Mouse (Mus musculus) brain, embryonic 14.5 days (tissue): ENCODE data around the gene Dclk1. TPM values are rescaled to one million over a fixed set of nuclear protein-coding genes. Genes with fewer than 3 reads are reported as not detected.

Experiments used
- DNase-seq: peaks from one replicate; pipeline ENCODE4 v3.0.0-alpha.2; 2011; ENCODE audit warnings: low read depth
- CTCF ChIP-seq: fragments of 200-500 bp; IDR thresholded peaks from 2 replicates; pipeline ENCODE4 v1.5.1; 2012; ENCODE audit warnings: inconsistent platforms, mild to moderate bottlenecking, moderate library complexity, borderline replicate concordance; ENCODE audit not compliant: insufficient read depth, insufficient read length; ENCODE audit errors: extremely low read depth
- POLR2A ChIP-seq: fragments of 200-500 bp; IDR thresholded peaks from 2 replicates; pipeline ENCODE4 v1.6.1; 2012; ENCODE audit warnings: mild to moderate bottlenecking, inconsistent platforms, borderline replicate concordance; ENCODE audit not compliant: poor library complexity, insufficient read depth, insufficient read length, severe bottlenecking; ENCODE audit errors: extremely low read depth
- polyA plus RNA-seq: library from polyadenylated mRNA; depleted of rRNA; stranded (reverse); fragments of >200 nt; gene quantifications from 2 replicates; pipeline ENCODE4 v1.2.3, GENCODE M21; 2012

Dclk1 gene
- polyA plus RNA-seq, 1 experiment, result 175 TPM

- peak; percentile 97 for DNase-seq
- TF ChIP-seq POLR2A, result no peak
- TF ChIP-seq CTCF, result no peak
These were observed 109.3 kb downstream of the Dclk1 start for GRCm38 (mm10) chr3:55351281-55352052.

- TF ChIP-seq CTCF (no peak), POLR2A (no peak)
- DNase-seq, result no peak
These were observed 110.4 kb downstream of the Dclk1 start for GRCm38 (mm10) chr3:55352529-55352928.

GRCm38 (mm10) chr3:55353169-55353568 lies 111.0 kb downstream of the Dclk1 start:
- peak; percentile 60 for DNase-seq
- no peak for TF ChIP-seq CTCF
- no peak for TF ChIP-seq POLR2A

GRCm38 (mm10) chr3:55353909-55354511 lies 111.8 kb downstream of the Dclk1 start:
- peak; percentile 89 for DNase-seq

GRCm38 (mm10) chr3:55354765-55355164 lies 112.6 kb downstream of the Dclk1 start:
- peak; percentile 92 for DNase-seq
- no peak for TF ChIP-seq POLR2A
- peak; percentile 33; the same call in 1 of the 2 replicates for TF ChIP-seq CTCF

More at GRCm38 (mm10) chr3:55353909-55354511, 111.8 kb downstream of the Dclk1 start:
- no peak for TF ChIP-seq POLR2A
- TF ChIP-seq CTCF, result no peak

DNA sequence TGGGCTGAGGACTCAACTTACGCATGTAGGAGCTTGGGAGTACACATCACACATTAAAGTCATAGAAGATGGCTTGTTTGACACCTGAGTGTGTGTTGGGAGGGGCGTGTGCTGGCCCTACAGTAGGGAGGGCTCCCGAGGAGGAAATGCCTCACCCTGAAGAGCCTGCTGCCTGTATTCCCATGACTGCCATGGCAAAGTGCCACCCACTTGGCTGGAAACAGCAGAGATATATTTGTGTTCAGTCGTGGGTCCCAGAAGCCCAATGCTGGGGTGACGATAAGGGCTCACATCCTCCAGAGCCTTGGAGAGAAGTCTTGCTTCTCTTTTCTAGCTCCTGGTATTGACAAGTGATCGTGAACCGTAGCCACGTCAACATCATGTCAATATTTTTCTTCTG lies 116.3 kb downstream of the Dclk1 start:
- TF ChIP-seq CTCF, result no peak
- TF ChIP-seq POLR2A, result no peak
- no peak for DNase-seq

DNA sequence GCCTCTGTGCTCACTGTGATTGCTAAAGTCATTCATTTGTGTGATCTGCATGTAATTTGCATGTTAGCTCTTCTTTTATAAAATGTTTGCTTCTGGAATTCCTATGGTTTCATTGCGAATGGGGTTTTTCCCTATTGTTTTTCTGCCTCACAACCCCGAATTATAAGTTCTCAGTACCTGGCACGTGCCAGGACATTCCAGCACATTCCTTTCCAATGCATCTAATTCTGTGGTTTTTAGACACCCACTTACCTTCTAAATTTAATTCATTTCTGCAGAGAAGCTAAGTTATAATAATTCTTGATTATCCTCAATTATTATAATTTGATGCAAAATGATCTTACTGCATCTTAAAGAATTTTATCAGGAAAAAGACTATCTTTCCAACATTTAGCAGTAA lies 118.7 kb downstream of the Dclk1 start:
- TF ChIP-seq POLR2A (no peak), CTCF (no peak)
- no peak for DNase-seq

GRCm38 (mm10) chr3:55367166-55367565 lies 125.0 kb downstream of the Dclk1 start:
- no peak for DNase-seq
- no peak for TF ChIP-seq POLR2A
- TF ChIP-seq CTCF, result no peak

DNA sequence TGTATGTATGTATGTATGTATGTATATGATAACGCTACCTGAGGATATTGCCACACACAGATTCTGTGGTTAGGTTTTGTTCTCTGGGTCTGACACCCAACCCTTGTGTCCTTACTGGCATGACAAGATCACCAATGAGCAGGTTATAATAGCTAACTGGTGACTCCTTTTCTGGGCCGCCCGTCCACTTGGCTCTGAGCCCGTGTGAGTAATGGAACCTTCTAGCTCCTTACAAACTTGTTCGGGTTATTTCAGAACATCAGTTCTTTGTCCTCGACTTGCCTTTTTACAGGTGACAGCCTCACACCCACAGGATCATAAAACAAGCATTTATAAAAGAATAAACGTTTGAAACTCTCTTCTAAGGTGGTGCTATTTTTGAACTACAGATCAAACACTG lies 127.0 kb downstream of the Dclk1 start:
- DNase-seq, result no peak
- no peak for TF ChIP-seq POLR2A
- no peak for TF ChIP-seq CTCF

GRCm38 (mm10) chr3:55373689-55374088 lies 131.5 kb downstream of the Dclk1 start:
- TF ChIP-seq POLR2A (no peak), CTCF (peak; percentile 61; the same call in 1 of the 2 replicates)
- DNase-seq, result peak; percentile 96

- TF ChIP-seq CTCF, result no peak
- TF ChIP-seq POLR2A, result no peak
- no peak for DNase-seq
These were observed 136.4 kb downstream of the Dclk1 start for GRCm38 (mm10) chr3:55378591-55378990.

DNA sequence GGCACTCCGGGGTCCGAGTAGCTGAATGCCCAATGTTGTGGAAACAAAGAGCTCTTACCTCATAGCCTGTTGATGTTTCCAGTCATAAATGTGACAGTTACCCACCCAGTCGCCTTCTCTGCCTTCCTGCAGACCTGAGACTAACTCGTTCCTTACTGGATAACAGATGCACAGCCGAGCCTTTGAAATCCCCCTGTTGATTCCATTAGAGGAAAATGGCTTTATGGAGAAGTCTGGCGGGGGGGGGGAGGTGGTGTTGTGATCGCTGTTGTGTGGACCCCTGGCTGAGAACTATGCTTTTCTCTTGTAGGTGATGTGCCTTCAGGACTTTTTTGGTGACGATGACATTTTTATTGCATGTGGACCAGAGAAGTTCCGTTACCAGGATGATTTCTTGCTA lies 138.3 kb downstream of the Dclk1 start:
- TF ChIP-seq CTCF, result no peak
- no peak for TF ChIP-seq POLR2A
- no peak for DNase-seq

GRCm38 (mm10) chr3:55392605-55393004 lies 150.4 kb downstream of the Dclk1 start:
- TF ChIP-seq POLR2A (no peak), CTCF (no peak)
- DNase-seq, result no peak
